Mouse (Mus musculus) heart, postnatal 0 days (tissue): Measurements from ENCODE around the gene Ccdc141.

ENCODE experiments used
- CTCF ChIP-seq: IDR thresholded peaks from 2 replicates; pipeline ENCODE4 v1.5.1; 2016; ENCODE audit warnings: antibody characterized with exemption, control low read depth, low read depth
- EP300 ChIP-seq: IDR thresholded peaks from 2 replicates; pipeline ENCODE4 v1.6.1; 2016; ENCODE audit warnings: antibody characterized with exemption, low read depth

GRCm38 (mm10) chr2:77190891-77191290 is 20.5 kb upstream of the Ccdc141 start:
- no peak for TF ChIP-seq CTCF
- no peak for TF ChIP-seq EP300
